Mouse (Mus musculus): ENCODE measurements around the gene Hs3st5. TPM values are rescaled to one million over a fixed set of nuclear protein-coding genes. Genes with fewer than 3 reads are reported as not detected.
"Not testable (repeated sequence)": the region's sequence is repeated elsewhere in the genome, so short reads cannot be mapped to it uniquely, and the experiment has no call there.

The Hs3st5 gene
- polyA plus RNA-seq, 1 experiment from 2014 or later = 5.6 TPM

- Histone ChIP-seq H3K9me3 (no peaks in the 10 kb centered on the region), H3K4me1 (no peaks in the 10 kb centered on the region), H3K36me3 (no peaks in the 10 kb centered on the region), H3K27ac (no peak overlapping the region), H3K27me3 (no peaks in the 10 kb centered on the region), H3K4me2 (no peak overlapping the region), H3K4me3 (no peak overlapping the region), H3K9ac (no peak overlapping the region)
- no peak for ATAC-seq (ENCODE audit: insufficient number of reproducible peaks, insufficient read depth, low FRiP score, low TSS enrichment, low read depth)
- WGBS = 85% methylated on average over 5 of the region's 5 CpGs
Observed at GRCm38 (mm10) chr10:36558736-36559135, 52.1 kb downstream of the Hs3st5 start.

GRCm38 (mm10) chr10:36567258-36567657 is 60.6 kb downstream of the Hs3st5 start:
- no peaks in the 10 kb centered on the region for H3K9me3 ChIP-seq
- H3K4me2 ChIP-seq = no peak overlapping the region
- H3K27ac ChIP-seq = 0 out of 2 replicates have a peak overlapping the region, but pooled peaks have one; percentile 16
- H3K4me1 ChIP-seq = peaks cover 7% of the 10 kb centered on the region; the same call in 1 of the 2 replicates
- H3K9ac ChIP-seq = no peak overlapping the region
- ATAC-seq (ENCODE audit: insufficient number of reproducible peaks, insufficient read depth, low FRiP score, low TSS enrichment, low read depth) = no peak
- no peaks in the 10 kb centered on the region for H3K36me3 ChIP-seq
- WGBS = 22% methylated on average over 2 of the region's 2 CpGs
- no peaks in the 10 kb centered on the region for H3K27me3 ChIP-seq
- no peak overlapping the region for H3K4me3 ChIP-seq

GRCm38 (mm10) chr10:36572540-36572939 is 65.9 kb downstream of the Hs3st5 start:
- no peak for ATAC-seq (ENCODE audit: insufficient number of reproducible peaks, insufficient read depth, low FRiP score, low TSS enrichment, low read depth)
- Histone ChIP-seq H3K36me3 (no peaks in the 10 kb centered on the region), H3K4me1 (no peaks in the 10 kb centered on the region), H3K4me3 (no peak overlapping the region), H3K9ac (no peak overlapping the region), H3K27me3 (no peaks in the 10 kb centered on the region), H3K4me2 (no peak overlapping the region), H3K27ac (no peak overlapping the region), H3K9me3 (no peaks in the 10 kb centered on the region)
- 40% methylated on average over 3 of the region's 3 CpGs for WGBS

- Histone ChIP-seq H3K4me3 (no peak overlapping the region), H3K36me3 (no peaks in the 10 kb centered on the region), H3K27me3 (no peaks in the 10 kb centered on the region), H3K4me1 (no peaks in the 10 kb centered on the region), H3K27ac (no peak overlapping the region), H3K4me2 (no peak overlapping the region), H3K9me3 (no peaks in the 10 kb centered on the region), H3K9ac (no peak overlapping the region)
- no peak for ATAC-seq (ENCODE audit: insufficient number of reproducible peaks, insufficient read depth, low FRiP score, low TSS enrichment, low read depth)
- WGBS = 56% methylated on average over 4 of the region's 4 CpGs
Observed at GRCm38 (mm10) chr10:36578375-36579145, 71.9 kb downstream of the Hs3st5 start.

GRCm38 (mm10) chr10:36610400-36610799 is 103.8 kb downstream of the Hs3st5 start:
- no peak overlapping the region for H3K4me3 ChIP-seq
- 71% methylated on average over 1 of the region's 1 CpGs for WGBS

GRCm38 (mm10) chr10:36611415-36611814 is 104.8 kb downstream of the Hs3st5 start:
- not testable (repeated sequence) for H3K9me3 ChIP-seq; H3K27me3 ChIP-seq; H3K9ac ChIP-seq; H3K4me1 ChIP-seq; H3K36me3 ChIP-seq; H3K27ac ChIP-seq; H3K4me2 ChIP-seq; ATAC-seq (ENCODE audit: insufficient number of reproducible peaks, insufficient read depth, low FRiP score, low TSS enrichment, low read depth); H3K4me3 ChIP-seq
- 24% methylated on average over 1 of the region's 1 CpGs for WGBS

More at GRCm38 (mm10) chr10:36610400-36610799, 103.8 kb downstream of the Hs3st5 start:
- H3K36me3 ChIP-seq = no peaks in the 10 kb centered on the region
- H3K4me1 ChIP-seq = no peaks in the 10 kb centered on the region
- H3K9ac ChIP-seq = no peak overlapping the region
- no peaks in the 10 kb centered on the region for H3K27me3 ChIP-seq
- no peak for ATAC-seq (ENCODE audit: insufficient number of reproducible peaks, insufficient read depth, low FRiP score, low TSS enrichment, low read depth)
- 0 out of 2 replicates have a peak, but pooled peaks cover 3% of the 10 kb centered on the region for H3K9me3 ChIP-seq
- no peak overlapping the region for H3K27ac ChIP-seq
- no peak overlapping the region for H3K4me2 ChIP-seq

- Histone ChIP-seq H3K9ac (no peak overlapping the region), H3K36me3 (no peaks in the 10 kb centered on the region), H3K4me3 (no peak overlapping the region), H3K9me3 (no peaks in the 10 kb centered on the region), H3K27ac (no peak overlapping the region), H3K27me3 (no peaks in the 10 kb centered on the region), H3K4me2 (no peak overlapping the region), H3K4me1 (no peaks in the 10 kb centered on the region)
- no peak for ATAC-seq (ENCODE audit: insufficient number of reproducible peaks, insufficient read depth, low FRiP score, low TSS enrichment, low read depth)
- 82% methylated on average over 1 of the region's 1 CpGs for WGBS
Observed at GRCm38 (mm10) chr10:36623037-36623436, 116.4 kb downstream of the Hs3st5 start.

GRCm38 (mm10) chr10:36627952-36628351 is 121.3 kb downstream of the Hs3st5 start:
- Histone ChIP-seq H3K4me2 (no peak overlapping the region), H3K4me1 (no peaks in the 10 kb centered on the region), H3K36me3 (no peaks in the 10 kb centered on the region), H3K9ac (no peak overlapping the region), H3K9me3 (no peaks in the 10 kb centered on the region), H3K27me3 (no peaks in the 10 kb centered on the region), H3K27ac (no peak overlapping the region), H3K4me3 (no peak overlapping the region)
- no peak for ATAC-seq (ENCODE audit: insufficient number of reproducible peaks, insufficient read depth, low FRiP score, low TSS enrichment, low read depth)
- WGBS = 88% methylated on average over 4 of the region's 4 CpGs

- WGBS = 84% methylated on average over 1 of the region's 1 CpGs
- no peak overlapping the region for H3K4me3 ChIP-seq
- no peaks in the 10 kb centered on the region for H3K27me3 ChIP-seq
- ATAC-seq (ENCODE audit: insufficient number of reproducible peaks, insufficient read depth, low FRiP score, low TSS enrichment, low read depth) = no peak
- no peaks in the 10 kb centered on the region for H3K9me3 ChIP-seq
- no peak overlapping the region for H3K9ac ChIP-seq
- H3K4me2 ChIP-seq = no peak overlapping the region
- no peaks in the 10 kb centered on the region for H3K4me1 ChIP-seq
- H3K27ac ChIP-seq = no peak overlapping the region
- no peaks in the 10 kb centered on the region for H3K36me3 ChIP-seq
Observed at GRCm38 (mm10) chr10:36631746-36632145, 125.1 kb downstream of the Hs3st5 start.

- Histone ChIP-seq H3K27ac (no peak overlapping the region), H3K4me2 (no peak overlapping the region), H3K4me3 (no peak overlapping the region), H3K9ac (no peak overlapping the region), H3K27me3 (no peaks in the 10 kb centered on the region), H3K36me3 (no peaks in the 10 kb centered on the region), H3K9me3 (no peaks in the 10 kb centered on the region), H3K4me1 (no peaks in the 10 kb centered on the region)
- no peak for ATAC-seq (ENCODE audit: insufficient number of reproducible peaks, insufficient read depth, low FRiP score, low TSS enrichment, low read depth)
- WGBS = 85% methylated on average over 5 of the region's 5 CpGs
Observed at GRCm38 (mm10) chr10:36650653-36651052, 144.0 kb downstream of the Hs3st5 start.

- 81% methylated on average over 3 of the region's 3 CpGs for WGBS
- H3K9ac ChIP-seq = no peak overlapping the region
- H3K36me3 ChIP-seq = no peaks in the 10 kb centered on the region
- no peaks in the 10 kb centered on the region for H3K27me3 ChIP-seq
- no peaks in the 10 kb centered on the region for H3K9me3 ChIP-seq
- no peak overlapping the region for H3K4me3 ChIP-seq
- ATAC-seq (ENCODE audit: insufficient number of reproducible peaks, insufficient read depth, low FRiP score, low TSS enrichment, low read depth) = no peak
- H3K4me1 ChIP-seq = no peaks in the 10 kb centered on the region
- H3K4me2 ChIP-seq = no peak overlapping the region
- no peak overlapping the region for H3K27ac ChIP-seq
Observed at GRCm38 (mm10) chr10:36713974-36714373, 207.4 kb downstream of the Hs3st5 start.

- H3K4me2 ChIP-seq = no peak overlapping the region
- WGBS = 87% methylated on average over 3 of the region's 3 CpGs
Observed at GRCm38 (mm10) chr10:36726239-36726638, 219.6 kb downstream of the Hs3st5 start.

More at GRCm38 (mm10) chr10:36726239-36726638, 219.6 kb downstream of the Hs3st5 start:
- Histone ChIP-seq H3K27ac (no peak overlapping the region), H3K36me3 (no peaks in the 10 kb centered on the region), H3K27me3 (no peaks in the 10 kb centered on the region), H3K9ac (no peak overlapping the region), H3K4me3 (no peak overlapping the region), H3K9me3 (no peaks in the 10 kb centered on the region), H3K4me1 (no peaks in the 10 kb centered on the region)
- no peak for ATAC-seq (ENCODE audit: insufficient number of reproducible peaks, insufficient read depth, low FRiP score, low TSS enrichment, low read depth)

Measured in embryonic facial prominence, embryonic 13.5 days (tissue).